Mouse (Mus musculus): Measurements from ENCODE around the gene Ccl22. TPM values are rescaled to one million over a fixed set of nuclear protein-coding genes. Genes with fewer than 3 reads are reported as not detected.

The Ccl22 gene
- polyA plus RNA-seq, 1 experiment from 2014 or later: not detected

DNA sequence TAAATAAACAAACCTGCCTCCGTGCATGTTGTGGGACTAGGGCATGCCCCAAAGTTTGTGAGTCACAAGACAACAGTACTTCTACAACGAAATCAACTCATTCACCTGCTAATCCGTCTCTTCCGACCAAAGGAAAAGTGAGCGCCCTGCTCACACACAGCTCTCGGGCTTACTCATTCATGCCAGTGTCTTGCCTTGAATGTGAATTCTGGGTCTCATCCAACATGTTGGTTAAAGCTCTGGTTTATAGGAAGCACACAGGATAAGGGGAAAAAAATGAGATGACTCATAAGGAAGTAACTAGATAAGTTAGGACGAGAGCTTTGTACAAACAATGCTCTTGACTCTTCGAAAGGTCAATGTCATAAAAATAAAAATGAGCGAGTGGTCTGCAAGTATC is 21.6 kb downstream of the Ccl22 start:
- H3K9me3 ChIP-seq (replicated peaks): no peaks in the 10 kb centered on the region
- H3K27ac ChIP-seq (replicated peaks): no peak overlapping the region
- ATAC-seq (ENCODE audit: insufficient number of reproducible peaks, low FRiP score, low TSS enrichment, low read depth): no peak
- H3K36me3 ChIP-seq: no peaks in the 10 kb centered on the region
- no peak overlapping the region for H3K4me3 ChIP-seq (replicated peaks)
- H3K9ac ChIP-seq: no peak overlapping the region
- peaks cover 10% of the 10 kb centered on the region; the same call in 1 of the 2 replicates for H3K27me3 ChIP-seq
- no peak overlapping the region for H3K4me2 ChIP-seq (replicated peaks)
- peaks cover 14% of the 10 kb centered on the region for H3K4me1 ChIP-seq
- 64% methylated on average over 9 of the region's 9 CpGs for WGBS

DNA sequence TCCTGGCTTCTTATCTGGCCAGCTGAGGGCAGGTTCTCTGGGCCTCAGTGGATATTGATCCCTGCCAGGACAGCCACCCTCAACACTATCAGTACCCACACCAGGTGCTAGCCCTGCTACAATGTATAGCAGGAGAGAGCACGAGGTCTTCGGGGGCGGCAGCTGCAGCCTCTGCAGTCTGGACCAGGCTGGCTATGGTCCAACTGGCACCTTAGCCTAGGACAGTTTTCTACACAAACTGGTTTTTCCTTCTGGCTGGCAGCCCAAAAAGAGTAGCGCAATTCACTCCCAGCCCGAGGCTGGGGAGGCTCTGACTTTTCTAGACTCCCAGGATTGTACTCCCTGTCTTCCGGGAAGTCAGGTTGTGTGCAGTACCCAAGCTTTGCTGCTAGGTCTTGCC is 25.6 kb downstream of the Ccl22 start:
- H3K9ac ChIP-seq: no peak overlapping the region
- peaks cover 24% of the 10 kb centered on the region for H3K27me3 ChIP-seq
- peak; percentile 34 for ATAC-seq (ENCODE audit: insufficient number of reproducible peaks, low FRiP score, low TSS enrichment, low read depth)
- H3K9me3 ChIP-seq (replicated peaks): no peaks in the 10 kb centered on the region
- peak overlapping the region; percentile 76 for H3K27ac ChIP-seq (replicated peaks)
- H3K4me1 ChIP-seq: peaks cover 38% of the 10 kb centered on the region
- no peak overlapping the region for H3K4me3 ChIP-seq (replicated peaks)
- 26% methylated on average over 6 of the region's 6 CpGs for WGBS
- H3K4me2 ChIP-seq (replicated peaks): peak overlapping the region; percentile 90
- no peaks in the 10 kb centered on the region for H3K36me3 ChIP-seq

- H3K4me3 ChIP-seq (replicated peaks): peak within 1 kb of the TSS; percentile 56
- peak within 1 kb of the TSS; percentile 76 for H3K27ac ChIP-seq (replicated peaks)
- H3K4me1 ChIP-seq: peaks cover 38% of the 10 kb centered on the region
- ATAC-seq (ENCODE audit: insufficient number of reproducible peaks, low FRiP score, low TSS enrichment, low read depth): peak; percentile 79
- 0% methylated on average over 38 of the region's 38 CpGs for WGBS
- H3K9ac ChIP-seq: peak within 1 kb of the TSS; percentile 28
- H3K9me3 ChIP-seq (replicated peaks): no peaks in the 10 kb centered on the region
- no peaks in the 10 kb centered on the region for H3K36me3 ChIP-seq
- H3K4me2 ChIP-seq (replicated peaks): peak within 1 kb of the TSS; percentile 90
- H3K27me3 ChIP-seq: peaks cover 24% of the 10 kb centered on the region
These were observed 26.7 kb downstream of the Ccl22 start, which contains the start of gene Cx3cl1 for GRCm38 (mm10) chr8:94771941-94772670. Gene Cx3cl1 (plus strand): TSS chr8:94772009.

- peaks cover 41% of the 10 kb centered on the region for H3K4me1 ChIP-seq
- no peak for ATAC-seq (ENCODE audit: insufficient number of reproducible peaks, low FRiP score, low TSS enrichment, low read depth)
- peaks cover 22% of the 10 kb centered on the region for H3K27me3 ChIP-seq
- no peaks in the 10 kb centered on the region for H3K36me3 ChIP-seq
- 45% methylated on average over 6 of the region's 6 CpGs for WGBS
- H3K9me3 ChIP-seq (replicated peaks): no peaks in the 10 kb centered on the region
- peak overlapping the region; percentile 90 for H3K4me2 ChIP-seq (replicated peaks)
- no peak overlapping the region for H3K9ac ChIP-seq
- peak overlapping the region; percentile 56 for H3K4me3 ChIP-seq (replicated peaks)
- no peak overlapping the region for H3K27ac ChIP-seq (replicated peaks)
These were observed 27.7 kb downstream of the Ccl22 start for GRCm38 (mm10) chr8:94773048-94773447.

DNA sequence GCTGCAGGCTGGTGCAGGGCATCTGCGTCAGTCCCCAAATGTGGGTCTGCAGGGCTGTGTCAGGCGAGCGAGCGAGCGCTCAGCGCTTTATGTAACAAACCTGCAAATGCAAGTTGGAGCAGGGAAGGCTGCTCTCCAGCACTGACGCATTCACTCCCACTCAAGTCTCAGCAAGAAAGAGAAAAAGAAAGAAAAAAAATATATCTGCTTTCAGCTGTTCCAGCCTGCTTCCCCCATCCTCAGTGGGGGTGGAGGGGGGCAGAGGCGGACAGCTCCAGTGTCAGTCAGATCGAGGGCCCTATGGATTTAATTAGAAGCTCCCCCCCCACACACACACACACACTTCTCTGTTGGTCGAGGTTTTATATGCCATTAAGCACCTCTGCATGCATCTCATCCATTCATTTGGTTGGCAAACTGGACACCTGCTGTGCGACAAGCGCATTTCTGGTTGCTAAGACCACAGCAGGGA is 28.3 kb downstream of the Ccl22 start:
- no peaks in the 10 kb centered on the region for H3K36me3 ChIP-seq
- no peaks in the 10 kb centered on the region for H3K9me3 ChIP-seq (replicated peaks)
- H3K4me1 ChIP-seq: peaks cover 48% of the 10 kb centered on the region
- no peak overlapping the region for H3K27ac ChIP-seq (replicated peaks)
- peak overlapping the region; percentile 90; the same call in 1 of the 2 replicates for H3K4me2 ChIP-seq (replicated peaks)
- H3K9ac ChIP-seq: no peak overlapping the region
- H3K27me3 ChIP-seq: peaks cover 22% of the 10 kb centered on the region
- no peak overlapping the region for H3K4me3 ChIP-seq (replicated peaks)
- 14% methylated on average over 12 of the region's 12 CpGs for WGBS
- no peak for ATAC-seq (ENCODE audit: insufficient number of reproducible peaks, low FRiP score, low TSS enrichment, low read depth)

DNA sequence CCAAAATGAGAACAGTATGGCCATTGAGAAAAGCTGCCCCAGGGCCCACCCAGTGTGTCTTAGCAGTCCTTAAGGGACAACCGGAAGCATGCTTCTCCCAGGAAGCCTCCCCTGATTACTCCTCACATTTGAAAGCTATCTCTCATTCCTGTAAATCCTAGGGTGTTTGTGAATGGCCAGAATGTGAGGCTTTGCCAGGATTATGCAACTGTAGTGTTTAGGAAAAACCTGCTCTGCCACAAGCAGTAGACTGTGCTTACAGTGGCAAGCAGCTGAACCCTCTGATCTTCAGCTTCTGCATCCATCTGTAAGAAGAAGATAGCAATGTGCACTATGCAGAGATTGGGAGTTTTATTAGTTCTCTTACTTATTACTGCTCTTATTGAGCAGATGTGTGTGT is 29.2 kb downstream of the Ccl22 start:
- WGBS: 63% methylated on average over 1 of the region's 1 CpGs
- Histone ChIP-seq H3K4me3 (replicated peaks) (no peak overlapping the region), H3K27ac (replicated peaks) (no peak overlapping the region), H3K9ac (no peak overlapping the region), H3K27me3 (peaks cover 22% of the 10 kb centered on the region), H3K9me3 (replicated peaks) (no peaks in the 10 kb centered on the region), H3K4me2 (replicated peaks) (no peak overlapping the region), H3K4me1 (peaks cover 54% of the 10 kb centered on the region), H3K36me3 (no peaks in the 10 kb centered on the region)
- no peak for ATAC-seq (ENCODE audit: insufficient number of reproducible peaks, low FRiP score, low TSS enrichment, low read depth)

- no peak overlapping the region for H3K4me3 ChIP-seq (replicated peaks)
- no peak overlapping the region for H3K9ac ChIP-seq
- H3K4me2 ChIP-seq (replicated peaks): no peak overlapping the region
- H3K36me3 ChIP-seq: no peaks in the 10 kb centered on the region
- no peak for ATAC-seq (ENCODE audit: insufficient number of reproducible peaks, low FRiP score, low TSS enrichment, low read depth)
- peaks cover 49% of the 10 kb centered on the region for H3K4me1 ChIP-seq
- peaks cover 18% of the 10 kb centered on the region for H3K27me3 ChIP-seq
- WGBS: 81% methylated on average over 2 of the region's 2 CpGs
- no peaks in the 10 kb centered on the region for H3K9me3 ChIP-seq (replicated peaks)
- H3K27ac ChIP-seq (replicated peaks): no peak overlapping the region
These were observed 31.0 kb downstream of the Ccl22 start for GRCm38 (mm10) chr8:94776346-94776745.

DNA sequence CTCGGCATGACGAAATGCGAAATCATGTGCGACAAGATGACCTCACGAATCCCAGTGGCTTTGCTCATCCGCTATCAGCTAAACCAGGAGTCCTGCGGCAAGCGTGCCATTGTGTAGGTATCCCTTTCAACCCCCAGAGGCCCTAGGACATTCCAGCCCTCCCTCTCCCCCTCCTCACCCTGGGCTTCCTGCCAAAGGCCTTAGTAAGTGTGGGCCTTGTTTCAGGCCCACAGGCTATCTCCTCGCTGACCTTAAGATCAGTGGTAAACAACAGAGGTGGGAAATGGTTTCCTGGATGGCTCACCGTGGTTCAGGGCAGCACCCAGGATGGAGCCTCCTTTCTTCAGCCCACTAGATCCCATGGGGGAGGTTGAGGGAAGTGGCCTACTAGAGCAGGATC is 32.6 kb downstream of the Ccl22 start:
- H3K4me1 ChIP-seq: peaks cover 39% of the 10 kb centered on the region
- no peak overlapping the region for H3K4me3 ChIP-seq (replicated peaks)
- no peak overlapping the region for H3K9ac ChIP-seq
- peaks cover 5% of the 10 kb centered on the region; the same call in 1 of the 2 replicates for H3K27me3 ChIP-seq
- no peak for ATAC-seq (ENCODE audit: insufficient number of reproducible peaks, low FRiP score, low TSS enrichment, low read depth)
- H3K4me2 ChIP-seq (replicated peaks): no peak overlapping the region
- no peak overlapping the region for H3K27ac ChIP-seq (replicated peaks)
- H3K36me3 ChIP-seq: no peaks in the 10 kb centered on the region
- no peaks in the 10 kb centered on the region for H3K9me3 ChIP-seq (replicated peaks)
- WGBS: 62% methylated on average over 10 of the region's 10 CpGs

DNA sequence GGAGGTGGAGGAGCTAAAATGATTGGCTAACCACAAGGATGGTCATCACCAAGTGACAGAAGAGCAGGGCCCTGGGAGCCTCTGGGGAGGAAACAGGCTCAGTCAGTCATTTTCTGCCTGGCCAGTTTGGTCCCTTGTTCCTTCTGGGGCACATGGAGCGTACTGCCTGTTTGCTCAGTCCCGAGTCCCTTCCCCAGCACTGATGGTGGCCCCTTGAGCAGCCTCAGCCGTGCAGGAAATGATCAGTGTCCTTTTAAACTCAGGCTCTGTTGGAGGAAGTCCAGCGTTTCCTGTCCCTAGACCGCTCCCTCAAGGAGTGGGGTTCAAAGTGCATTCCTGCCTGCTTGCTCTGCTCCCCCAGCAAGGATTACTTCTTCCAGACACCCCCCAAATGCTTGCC is 33.1 kb downstream of the Ccl22 start:
- Histone ChIP-seq H3K4me1 (peaks cover 35% of the 10 kb centered on the region), H3K27me3 (0 out of 2 replicates have a peak, but pooled peaks cover 2% of the 10 kb centered on the region), H3K9me3 (replicated peaks) (no peaks in the 10 kb centered on the region), H3K36me3 (no peaks in the 10 kb centered on the region), H3K4me3 (replicated peaks) (no peak overlapping the region), H3K9ac (no peak overlapping the region), H3K27ac (replicated peaks) (no peak overlapping the region), H3K4me2 (replicated peaks) (no peak overlapping the region)
- no peak; the same call in 1 of the 2 replicates for ATAC-seq (ENCODE audit: insufficient number of reproducible peaks, low FRiP score, low TSS enrichment, low read depth)
- 32% methylated on average over 5 of the region's 5 CpGs for WGBS

- H3K27ac ChIP-seq (replicated peaks): no peak overlapping the region
These were observed 33.6 kb downstream of the Ccl22 start for GRCm38 (mm10) chr8:94778895-94779533.

DNA sequence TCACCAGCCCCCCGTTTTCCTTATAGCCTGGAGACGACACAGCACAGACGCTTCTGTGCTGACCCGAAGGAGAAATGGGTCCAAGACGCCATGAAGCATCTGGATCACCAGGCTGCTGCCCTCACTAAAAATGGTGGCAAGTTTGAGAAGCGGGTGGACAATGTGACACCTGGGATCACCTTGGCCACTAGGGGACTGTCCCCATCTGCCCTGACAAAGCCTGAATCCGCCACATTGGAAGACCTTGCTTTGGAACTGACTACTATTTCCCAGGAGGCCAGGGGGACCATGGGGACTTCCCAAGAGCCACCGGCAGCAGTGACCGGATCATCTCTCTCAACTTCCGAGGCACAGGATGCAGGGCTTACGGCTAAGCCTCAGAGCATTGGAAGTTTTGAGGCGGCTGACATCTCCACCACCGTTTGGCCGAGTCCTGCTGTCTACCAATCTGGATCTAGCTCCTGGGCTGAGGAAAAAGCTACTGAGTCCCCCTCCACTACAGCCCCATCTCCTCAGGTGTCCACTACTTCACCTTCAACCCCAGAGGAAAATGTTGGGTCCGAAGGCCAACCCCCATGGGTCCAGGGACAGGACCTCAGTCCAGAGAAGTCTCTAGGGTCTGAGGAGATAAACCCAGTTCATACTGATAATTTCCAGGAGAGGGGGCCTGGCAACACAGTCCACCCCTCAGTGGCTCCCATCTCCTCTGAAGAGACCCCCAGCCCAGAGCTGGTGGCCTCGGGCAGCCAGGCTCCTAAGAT is 34.3 kb downstream of the Ccl22 start:
- Histone ChIP-seq H3K4me1 (peaks cover 31% of the 10 kb centered on the region), H3K4me2 (replicated peaks) (no peak overlapping the region), H3K4me3 (replicated peaks) (no peak overlapping the region), H3K9ac (no peak overlapping the region), H3K27me3 (no peaks in the 10 kb centered on the region), H3K27ac (replicated peaks) (no peak overlapping the region), H3K36me3 (no peaks in the 10 kb centered on the region), H3K9me3 (replicated peaks) (no peaks in the 10 kb centered on the region)
- 91% methylated on average over 16 of the region's 16 CpGs for WGBS
- no peak for ATAC-seq (ENCODE audit: insufficient number of reproducible peaks, low FRiP score, low TSS enrichment, low read depth)

More at GRCm38 (mm10) chr8:94778895-94779533, 33.6 kb downstream of the Ccl22 start:
- no peaks in the 10 kb centered on the region for H3K36me3 ChIP-seq
- WGBS: 58% methylated on average over 10 of the region's 10 CpGs
- no peak overlapping the region for H3K4me3 ChIP-seq (replicated peaks)
- no peaks in the 10 kb centered on the region for H3K9me3 ChIP-seq (replicated peaks)
- 0 out of 2 replicates have a peak, but pooled peaks cover 2% of the 10 kb centered on the region for H3K27me3 ChIP-seq
- H3K4me1 ChIP-seq: peaks cover 30% of the 10 kb centered on the region
- H3K4me2 ChIP-seq (replicated peaks): no peak overlapping the region
- no peak overlapping the region for H3K9ac ChIP-seq
- ATAC-seq (ENCODE audit: insufficient number of reproducible peaks, low FRiP score, low TSS enrichment, low read depth): no peak
